Mouse (Mus musculus) erythroblast, embryonic 14.5 days (primary cell): ENCODE measurements at regions not wholly inside any gene's neighbourhood (a gene's known extent, or its start where the extent isn't known, plus 50 kb on each side); places are given as distances from the start of the nearest gene placed in this dataset.

Source experiments
- GATA1 ChIP-seq: IDR thresholded peaks from 2 replicates; pipeline ENCODE4 v1.6.1; 2012; ENCODE audit warnings: low read length, inconsistent platforms, mixed read lengths
- TAL1 ChIP-seq: IDR thresholded peaks from 3 replicates; pipeline ENCODE4 v1.6.1; 2012; ENCODE audit warnings: low read length, inconsistent platforms, mixed read lengths

GRCm38 (mm10) chr10:98862712-98863111 lies 51.5 kb upstream of the Atp2b1 start:
- no peak for TF ChIP-seq TAL1
- no peak for TF ChIP-seq GATA1
